Mouse (Mus musculus): ENCODE measurements at regions not wholly inside any gene's neighbourhood (a gene's known extent, or its start where the extent isn't known, plus 50 kb on each side); places are given as distances from the start of the nearest gene placed in this dataset.

GRCm38 (mm10) chr17:64914302-64914701 lies 78.4 kb upstream of the 4930583I09Rik start:
- H3K27ac ChIP-seq (ENCODE audit: low read length) = no peak overlapping the region
- H3K27me3 ChIP-seq (replicated peaks; ENCODE audit: control insufficient read depth, insufficient read depth, low read length) = no peaks in the 10 kb centered on the region
- H3K36me3 ChIP-seq (ENCODE audit: control insufficient read depth, insufficient read depth) = no peaks in the 10 kb centered on the region
- H3K4me3 ChIP-seq (replicated peaks; ENCODE audit: low read length) = no peak overlapping the region
- peaks cover 21% of the 10 kb centered on the region for H3K4me1 ChIP-seq (replicated peaks; ENCODE audit: control insufficient read depth, insufficient read depth, low read length)
- no peaks in the 10 kb centered on the region; the same call in 1 of the 2 replicates for H3K9me3 ChIP-seq (ENCODE audit: control insufficient read depth, low read length)
- WGBS = 16% methylated on average over 8 of the region's 8 CpGs
- no peak overlapping the region for H3K4me2 ChIP-seq (ENCODE audit: low read length)
- no peak for ATAC-seq
- no peak overlapping the region for H3K9ac ChIP-seq (replicated peaks; ENCODE audit: low read depth, low read length)

DNA sequence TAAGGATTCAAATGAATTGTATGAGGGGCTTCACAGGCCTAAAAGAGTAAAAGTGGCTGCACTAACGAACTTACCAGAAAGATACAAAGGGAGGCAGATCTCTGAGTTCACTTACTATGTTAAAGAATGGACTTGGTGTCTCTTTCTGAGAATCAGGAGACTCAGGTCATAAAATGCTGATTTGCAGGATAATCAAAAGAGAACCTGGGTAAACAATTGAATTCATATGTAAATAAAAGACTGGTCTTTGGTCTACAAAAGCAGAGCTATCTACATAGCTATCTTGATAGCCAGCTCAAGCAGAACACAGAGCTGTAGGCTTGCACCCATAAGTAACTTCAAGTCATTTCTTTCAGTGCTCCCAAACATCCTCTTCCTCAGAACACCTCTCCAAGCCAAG lies 72.8 kb upstream of the 4930583I09Rik start:
- Histone ChIP-seq H3K9ac (replicated peaks; ENCODE audit: low read depth, low read length) (no peak overlapping the region), H3K27ac (ENCODE audit: low read length) (no peak overlapping the region), H3K4me1 (replicated peaks; ENCODE audit: control insufficient read depth, insufficient read depth, low read length) (no peaks in the 10 kb centered on the region), H3K4me3 (replicated peaks; ENCODE audit: low read length) (no peak overlapping the region), H3K27me3 (replicated peaks; ENCODE audit: control insufficient read depth, insufficient read depth, low read length) (no peaks in the 10 kb centered on the region), H3K4me2 (ENCODE audit: low read length) (no peak overlapping the region), H3K36me3 (ENCODE audit: control insufficient read depth, insufficient read depth) (no peaks in the 10 kb centered on the region), H3K9me3 (ENCODE audit: control insufficient read depth, low read length) (peaks cover 2% of the 10 kb centered on the region)
- WGBS = 86% methylated on average over 1 of the region's 1 CpGs
- ATAC-seq = no peak

DNA sequence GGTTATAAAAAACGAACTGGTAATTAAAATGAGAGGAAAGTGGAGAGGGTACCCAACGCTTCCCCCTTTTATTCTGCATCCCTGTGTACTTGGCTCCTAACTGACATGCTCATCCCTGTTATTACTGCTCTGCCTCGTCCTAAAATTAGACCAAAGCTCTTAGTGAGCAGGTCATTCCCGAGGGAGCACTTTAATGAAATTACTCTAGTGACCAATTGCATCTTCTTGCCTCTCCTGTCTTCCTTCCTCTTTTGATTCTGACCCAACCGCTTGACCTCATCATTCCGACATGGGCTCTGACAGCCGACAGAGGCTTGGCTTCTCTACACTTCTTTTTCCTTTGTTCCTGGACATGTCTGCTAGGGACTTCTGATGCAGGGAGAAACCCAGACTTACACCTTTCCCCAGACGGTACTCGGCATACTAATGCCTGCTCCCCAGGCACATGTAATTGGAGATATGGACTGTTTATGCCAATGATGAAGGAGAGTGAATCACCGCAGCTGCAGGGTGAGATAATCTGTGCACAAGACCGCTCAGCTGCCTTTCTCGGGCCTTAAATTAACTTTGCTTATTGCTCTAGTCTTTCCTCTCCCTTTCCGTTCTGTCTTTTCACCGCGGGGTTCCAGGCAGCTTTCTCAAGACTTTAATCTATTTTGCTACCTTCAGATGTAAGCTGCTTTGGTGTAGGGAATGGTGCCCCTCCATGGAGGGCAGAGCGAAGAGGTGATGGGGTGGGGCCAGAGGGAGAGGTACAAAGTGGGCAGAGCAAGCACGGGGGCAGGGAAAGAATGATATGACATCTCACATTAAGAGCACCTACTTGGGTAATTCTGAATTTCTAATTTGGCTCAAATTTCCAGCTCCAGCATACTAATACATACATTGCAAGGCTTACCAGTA lies 66.1 kb upstream of the 4930583I09Rik start:
- Histone ChIP-seq H3K4me1 (replicated peaks; ENCODE audit: control insufficient read depth, insufficient read depth, low read length) (no peaks in the 10 kb centered on the region), H3K4me2 (ENCODE audit: low read length) (no peak overlapping the region), H3K27me3 (replicated peaks; ENCODE audit: control insufficient read depth, insufficient read depth, low read length) (no peaks in the 10 kb centered on the region), H3K9ac (replicated peaks; ENCODE audit: low read depth, low read length) (no peak overlapping the region), H3K4me3 (replicated peaks; ENCODE audit: low read length) (no peak overlapping the region), H3K27ac (ENCODE audit: low read length) (no peak overlapping the region), H3K9me3 (ENCODE audit: control insufficient read depth, low read length) (no peaks in the 10 kb centered on the region; the same call in 1 of the 2 replicates), H3K36me3 (ENCODE audit: control insufficient read depth, insufficient read depth) (no peaks in the 10 kb centered on the region)
- WGBS = 62% methylated on average over 17 of the region's 17 CpGs
- no peak for ATAC-seq

- WGBS = 32% methylated on average over 1 of the region's 1 CpGs
- ATAC-seq = no peak
These were observed 61.6 kb upstream of the 4930583I09Rik start for GRCm38 (mm10) chr17:64897473-64897872.

DNA sequence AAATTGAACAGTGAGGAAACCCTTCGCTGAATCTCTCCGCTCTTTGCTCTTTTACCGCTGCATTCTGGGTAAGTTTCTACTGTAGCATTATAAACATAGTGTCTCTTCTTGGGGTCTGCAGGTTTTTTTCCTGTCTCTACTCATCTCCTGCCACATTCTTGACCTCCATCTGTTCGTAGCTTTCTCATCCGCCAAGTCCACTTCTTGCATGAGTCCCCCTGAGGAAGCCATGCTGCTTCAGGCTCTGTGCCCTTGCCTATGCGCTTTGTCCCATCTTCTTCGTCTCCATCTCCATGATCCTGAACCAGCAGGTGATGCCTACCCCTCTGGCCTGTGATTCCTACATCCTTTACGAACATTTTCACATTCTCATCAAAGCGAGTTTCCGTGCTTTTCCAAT lies 60.0 kb upstream of the 4930583I09Rik start:
- Histone ChIP-seq H3K36me3 (ENCODE audit: control insufficient read depth, insufficient read depth) (no peaks in the 10 kb centered on the region), H3K4me3 (replicated peaks; ENCODE audit: low read length) (no peak overlapping the region), H3K9me3 (ENCODE audit: control insufficient read depth, low read length) (no peaks in the 10 kb centered on the region; the same call in 1 of the 2 replicates), H3K4me2 (ENCODE audit: low read length) (no peak overlapping the region), H3K27me3 (replicated peaks; ENCODE audit: control insufficient read depth, insufficient read depth, low read length) (no peaks in the 10 kb centered on the region), H3K27ac (ENCODE audit: low read length) (no peak overlapping the region), H3K9ac (replicated peaks; ENCODE audit: low read depth, low read length) (no peak overlapping the region), H3K4me1 (replicated peaks; ENCODE audit: control insufficient read depth, insufficient read depth, low read length) (no peaks in the 10 kb centered on the region)
- no peak for ATAC-seq
- 96% methylated on average over 10 of the region's 10 CpGs for WGBS

More at GRCm38 (mm10) chr17:64897473-64897872, 61.6 kb upstream of the 4930583I09Rik start:
- Histone ChIP-seq H3K27me3 (replicated peaks; ENCODE audit: control insufficient read depth, insufficient read depth, low read length) (no peaks in the 10 kb centered on the region), H3K4me3 (replicated peaks; ENCODE audit: low read length) (no peak overlapping the region), H3K4me1 (replicated peaks; ENCODE audit: control insufficient read depth, insufficient read depth, low read length) (no peaks in the 10 kb centered on the region), H3K9me3 (ENCODE audit: control insufficient read depth, low read length) (no peaks in the 10 kb centered on the region; the same call in 1 of the 2 replicates), H3K9ac (replicated peaks; ENCODE audit: low read depth, low read length) (no peak overlapping the region), H3K4me2 (ENCODE audit: low read length) (no peak overlapping the region), H3K27ac (ENCODE audit: low read length) (no peak overlapping the region), H3K36me3 (ENCODE audit: control insufficient read depth, insufficient read depth) (no peaks in the 10 kb centered on the region)

- no peak overlapping the region for H3K27ac ChIP-seq (ENCODE audit: low read length)
- no peaks in the 10 kb centered on the region for H3K27me3 ChIP-seq (replicated peaks; ENCODE audit: control insufficient read depth, insufficient read depth, low read length)
- no peak overlapping the region for H3K4me2 ChIP-seq (ENCODE audit: low read length)
- H3K4me3 ChIP-seq (replicated peaks; ENCODE audit: low read length) = no peak overlapping the region
- H3K4me1 ChIP-seq (replicated peaks; ENCODE audit: control insufficient read depth, insufficient read depth, low read length) = no peaks in the 10 kb centered on the region
- no peak for ATAC-seq
- no peak overlapping the region for H3K9ac ChIP-seq (replicated peaks; ENCODE audit: low read depth, low read length)
- no peaks in the 10 kb centered on the region; the same call in 1 of the 2 replicates for H3K9me3 ChIP-seq (ENCODE audit: control insufficient read depth, low read length)
- 80% methylated on average over 10 of the region's 10 CpGs for WGBS
- no peaks in the 10 kb centered on the region for H3K36me3 ChIP-seq (ENCODE audit: control insufficient read depth, insufficient read depth)
These were observed 59.6 kb upstream of the 4930583I09Rik start for GRCm38 (mm10) chr17:64895466-64895865.

DNA sequence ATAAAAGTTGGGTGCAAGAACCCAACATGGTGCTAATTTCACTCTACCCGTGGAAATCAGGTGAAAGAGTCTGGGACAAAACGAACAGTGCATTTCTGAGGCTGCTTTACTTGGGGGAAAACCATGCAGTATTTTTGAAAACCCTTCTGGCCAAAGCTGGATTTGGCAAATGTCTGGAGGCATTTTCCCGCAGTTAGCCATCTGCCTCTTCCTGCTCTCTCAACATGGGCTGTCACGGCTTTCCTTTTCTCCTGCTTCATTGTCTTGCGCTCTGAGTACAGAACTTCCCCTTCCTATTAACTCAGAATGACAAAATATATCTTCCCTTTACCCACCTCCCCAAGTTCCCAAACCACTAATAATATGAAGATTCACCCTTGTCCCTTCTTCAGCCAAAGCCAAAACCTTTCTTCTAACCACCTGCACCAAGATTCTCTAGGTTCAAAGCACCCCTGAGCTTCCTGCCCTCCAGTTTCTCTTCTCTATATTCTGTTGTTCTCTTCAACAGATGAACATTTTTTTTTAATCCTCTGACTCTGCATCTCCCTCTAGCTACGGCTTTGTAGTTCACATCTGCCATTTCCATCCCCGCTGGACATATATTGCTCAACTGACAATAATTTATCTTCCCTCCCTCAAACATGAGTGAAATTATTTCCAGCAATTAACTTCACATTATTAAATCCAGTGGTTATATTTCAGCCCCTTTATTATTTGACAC lies 57.5 kb upstream of the 4930583I09Rik start:
- Histone ChIP-seq H3K36me3 (ENCODE audit: control insufficient read depth, insufficient read depth) (no peaks in the 10 kb centered on the region), H3K27me3 (replicated peaks; ENCODE audit: control insufficient read depth, insufficient read depth, low read length) (no peaks in the 10 kb centered on the region), H3K27ac (ENCODE audit: low read length) (no peak overlapping the region), H3K9ac (replicated peaks; ENCODE audit: low read depth, low read length) (no peak overlapping the region), H3K9me3 (ENCODE audit: control insufficient read depth, low read length) (no peaks in the 10 kb centered on the region), H3K4me1 (replicated peaks; ENCODE audit: control insufficient read depth, insufficient read depth, low read length) (no peaks in the 10 kb centered on the region), H3K4me2 (ENCODE audit: low read length) (no peak overlapping the region), H3K4me3 (replicated peaks; ENCODE audit: low read length) (no peak overlapping the region)
- 77% methylated on average over 7 of the region's 7 CpGs for WGBS
- no peak for ATAC-seq

Data from forebrain, embryonic 16.5 days (tissue).